Mouse (Mus musculus) MEL (cell line): Measurements from ENCODE around the gene Zkscan6. TPM values are rescaled to one million over a fixed set of nuclear protein-coding genes. Genes with fewer than 3 reads are reported as not detected.

Experiments
- DNase-seq: peaks from one replicate; pipeline ENCODE4 v3.0.0; 2011; ENCODE audit warnings: low read depth, low spot score
- H3K27ac ChIP-seq: 2 replicates; pipeline ENCODE4 v1.5.1; 2012; ENCODE audit warnings: low read depth, mild to moderate bottlenecking, control low read depth, low read length, moderate library complexity; ENCODE audit not compliant: control insufficient read depth
- H3K27me3 ChIP-seq, 2 experiments: fragments of 150-350 bp in 1 of 2; sonication (generic) in 1 of 2; 2 replicates each; pipeline ENCODE4 v1.6.1; 2012; ENCODE audit warnings: low read length in 2 of 2, mild to moderate bottlenecking in 2 of 2, improper control_type of control experiment in 1 of 2, moderate library complexity in 1 of 2; ENCODE audit not compliant: insufficient read depth in 2 of 2, control insufficient read depth in 1 of 2
- H3K36me3 ChIP-seq, 2 experiments: 2 replicates each; pipeline ENCODE4 v1.6.1; 2012 to 2014; ENCODE audit warnings: low read length in 2 of 2, improper control_type of control experiment in 1 of 2, inconsistent platforms in 1 of 2, mild to moderate bottlenecking in 1 of 2; ENCODE audit not compliant: insufficient read depth in 2 of 2, control insufficient read depth in 1 of 2
- H3K4me1 ChIP-seq, 2 experiments: fragments of 150-350 bp in 1 of 2; sonication (generic) in 1 of 2; 2 replicates each; pipeline ENCODE4 v1.6.1; 2012; ENCODE audit warnings: low read length in 2 of 2, improper control_type of control experiment in 1 of 2, mild to moderate bottlenecking in 1 of 2; ENCODE audit not compliant: insufficient read depth in 2 of 2, control insufficient read depth in 1 of 2
- H3K4me3 ChIP-seq, 2 experiments: fragments of 150-350 bp in 1 of 2; sonication (generic) in 1 of 2; 2 replicates each; pipeline ENCODE4 v1.5.1; 2012; ENCODE audit warnings: low read depth in 2 of 2, low read length in 2 of 2, mild to moderate bottlenecking in 2 of 2, moderate library complexity in 2 of 2, control low read depth in 1 of 2, improper control_type of control experiment in 1 of 2; ENCODE audit not compliant: control insufficient read depth in 1 of 2, insufficient read depth in 1 of 2
- H3K79me2 ChIP-seq: 2 replicates; pipeline ENCODE4 v1.6.1; 2012; ENCODE audit warnings: mild to moderate bottlenecking, low read length, moderate library complexity; ENCODE audit not compliant: control insufficient read depth, poor library complexity, insufficient read depth
- H3K9ac ChIP-seq: 2 replicates; pipeline ENCODE4 v1.6.1; 2012; ENCODE audit warnings: low read depth, mild to moderate bottlenecking, control low read depth, low read length, moderate library complexity; ENCODE audit not compliant: control insufficient read depth, poor library complexity, severe bottlenecking
- H3K9me3 ChIP-seq: fragments of 150-350 bp; sonication (generic); replicated peaks from 2 replicates; pipeline ENCODE4 v1.6.1; 2012; ENCODE audit warnings: mild to moderate bottlenecking, low read length, improper control_type of control experiment, moderate library complexity; ENCODE audit not compliant: insufficient read depth
- BHLHE40 ChIP-seq: IDR thresholded peaks from 2 replicates; pipeline ENCODE4 v1.6.1; 2012; ENCODE audit warnings: low read depth, mild to moderate bottlenecking, inconsistent platforms, low read length, improper control_type of control experiment, borderline replicate concordance
- CTCF ChIP-seq, 3 experiments: IDR thresholded peaks in 2 of 3; conservative IDR thresholded peaks in 1 of 3; 2 replicates each; pipeline ENCODE4 v1.5.1; 2011 to 2012; ENCODE audit warnings: low read length in 3 of 3, low read depth in 2 of 3, mild to moderate bottlenecking in 2 of 3, improper control_type of control experiment in 1 of 3, inconsistent platforms in 1 of 3, mixed read lengths in 1 of 3, moderate library complexity in 1 of 3; ENCODE audit not compliant: control insufficient read depth in 1 of 3, insufficient read depth in 1 of 3, poor library complexity in 1 of 3, severe bottlenecking in 1 of 3
- ELF1 ChIP-seq: IDR thresholded peaks from 2 replicates; pipeline ENCODE4 v1.6.1; 2014; ENCODE audit warnings: low read depth, mild to moderate bottlenecking, inconsistent platforms, low read length, improper control_type of control experiment, moderate library complexity
- EP300 ChIP-seq, 2 experiments: IDR thresholded peaks; 2 replicates each; pipeline ENCODE4 v1.6.1; 2011; ENCODE audit warnings: improper control_type of control experiment in 2 of 2, low read length in 2 of 2, low read depth in 1 of 2, mild to moderate bottlenecking in 1 of 2
- ETS1 ChIP-seq: IDR thresholded peaks from 2 replicates; pipeline ENCODE4 v1.6.1; 2012; ENCODE audit warnings: low read depth, mild to moderate bottlenecking, inconsistent platforms, low read length, improper control_type of control experiment, moderate library complexity
- GABPA ChIP-seq: IDR thresholded peaks from 2 replicates; pipeline ENCODE4 v1.6.1; 2012; ENCODE audit warnings: low read depth, mild to moderate bottlenecking, inconsistent platforms, low read length, improper control_type of control experiment, moderate library complexity
- GATA1 ChIP-seq: IDR thresholded peaks from 2 replicates; pipeline ENCODE4 v1.6.1; 2011; ENCODE audit warnings: low read depth, low read length, improper control_type of control experiment
- JUND ChIP-seq: IDR thresholded peaks from 2 replicates; pipeline ENCODE4 v1.6.1; 2011; ENCODE audit warnings: low read depth, mild to moderate bottlenecking, improper control_type of control experiment, low read length
- KAT2A ChIP-seq: conservative IDR thresholded peaks from 2 replicates; pipeline ENCODE4 v1.6.1; 2012; ENCODE audit warnings: low read depth, low read length, improper control_type of control experiment, inconsistent platforms
- MAFK ChIP-seq: IDR thresholded peaks from 2 replicates; pipeline ENCODE4 v1.6.1; 2011; ENCODE audit warnings: low read depth, mild to moderate bottlenecking, low read length, improper control_type of control experiment, borderline replicate concordance
- MAX ChIP-seq: IDR thresholded peaks from 2 replicates; pipeline ENCODE4 v1.6.1; 2011; ENCODE audit warnings: low read length, improper control_type of control experiment
- MEF2A ChIP-seq: IDR thresholded peaks from 2 replicates; pipeline ENCODE4 v1.6.1; 2014; ENCODE audit warnings: low read depth, mild to moderate bottlenecking, inconsistent platforms, low read length, improper control_type of control experiment; ENCODE audit not compliant: poor library complexity, insufficient replicate concordance, severe bottlenecking; ENCODE audit errors: extremely low read depth
- MXI1 ChIP-seq: IDR thresholded peaks from 2 replicates; pipeline ENCODE4 v1.6.1; 2011; ENCODE audit warnings: mild to moderate bottlenecking, low read depth, low read length, improper control_type of control experiment
- MYB ChIP-seq: IDR thresholded peaks from 2 replicates; pipeline ENCODE4 v1.6.1; 2011; ENCODE audit warnings: mild to moderate bottlenecking, low read depth, low read length, improper control_type of control experiment
- MYC ChIP-seq: IDR thresholded peaks from 2 replicates; pipeline ENCODE4 v1.6.1; 2011; ENCODE audit warnings: low read depth, mild to moderate bottlenecking, low read length, improper control_type of control experiment, moderate library complexity
- NELFE ChIP-seq: IDR thresholded peaks from 2 replicates; pipeline ENCODE4 v1.6.1; 2011; ENCODE audit warnings: low read depth, low read length, improper control_type of control experiment
- NRF1 ChIP-seq: IDR thresholded peaks from 2 replicates; pipeline ENCODE4 v1.6.1; 2014; ENCODE audit warnings: low read depth, mild to moderate bottlenecking, inconsistent platforms, low read length, improper control_type of control experiment, moderate library complexity; ENCODE audit not compliant: poor library complexity, insufficient read depth, severe bottlenecking
- POLR2AphosphoS2 ChIP-seq: IDR thresholded peaks from 2 replicates; pipeline ENCODE4 v1.6.1; 2011; ENCODE audit warnings: low read length, improper control_type of control experiment
- POLR2AphosphoS5 ChIP-seq: IDR thresholded peaks from 2 replicates; pipeline ENCODE4 v1.6.1; 2012; ENCODE audit warnings: low read depth, borderline replicate concordance, mild to moderate bottlenecking, inconsistent platforms, low read length, moderate library complexity, mixed read lengths
- RAD21 ChIP-seq: IDR thresholded peaks from 2 replicates; pipeline ENCODE4 v1.6.1; 2011; ENCODE audit warnings: mild to moderate bottlenecking, low read depth, low read length, improper control_type of control experiment
- RCOR1 ChIP-seq: IDR thresholded peaks from 2 replicates; pipeline ENCODE4 v1.6.1; 2012; ENCODE audit warnings: low read depth, mild to moderate bottlenecking, inconsistent platforms, low read length, improper control_type of control experiment
- SIN3A ChIP-seq: IDR thresholded peaks from 2 replicates; pipeline ENCODE4 v1.6.1; 2012; ENCODE audit warnings: low read length, improper control_type of control experiment, inconsistent platforms
- SMC3 ChIP-seq: IDR thresholded peaks from 2 replicates; pipeline ENCODE4 v1.6.1; 2011; ENCODE audit warnings: low read depth, low read length, improper control_type of control experiment
- TAL1 ChIP-seq: IDR thresholded peaks from 2 replicates; pipeline ENCODE4 v1.6.1; 2012; ENCODE audit warnings: mild to moderate bottlenecking, inconsistent platforms, low read length, moderate library complexity, mixed read lengths
- TBP ChIP-seq: IDR thresholded peaks from 2 replicates; pipeline ENCODE4 v1.8.0; 2011; ENCODE audit warnings: low read depth, low read length, improper control_type of control experiment
- ZC3H11A ChIP-seq: IDR thresholded peaks from 2 replicates; pipeline ENCODE4 v1.6.1; 2012; ENCODE audit warnings: low read depth, mild to moderate bottlenecking, inconsistent platforms, low read length, improper control_type of control experiment
- ZKSCAN1 ChIP-seq: IDR thresholded peaks from 2 replicates; pipeline ENCODE4 v1.6.1; 2012; ENCODE audit warnings: low read depth, mild to moderate bottlenecking, inconsistent platforms, low read length, improper control_type of control experiment, moderate library complexity
- ZMIZ1 ChIP-seq: IDR thresholded peaks from 2 replicates; pipeline ENCODE4 v1.6.1; 2012; ENCODE audit warnings: low read depth, mild to moderate bottlenecking, inconsistent platforms, low read length, improper control_type of control experiment, moderate library complexity
- polyA plus RNA-seq, 2 experiments: library from polyadenylated mRNA; stranded (reverse) in 1 of 2; unstranded in 1 of 2; fragments of >175 nt in 1 of 2; fragments of >200 nt in 1 of 2; gene quantifications; 2 replicates each; pipeline versions ENCODE4 v1.2.1 to v1.2.4; 2012; ENCODE audit warnings: low replicate concordance in 2 of 2, low read depth in 1 of 2; ENCODE audit not compliant: insufficient read length in 2 of 2, insufficient read depth in 1 of 2, missing spikeins in 1 of 2
- total RNA-seq: library from RNA; depleted of rRNA; stranded (reverse); fragments of 300-350 nt; gene quantifications from 2 replicates; pipeline ENCODE4 v1.2.3, GENCODE M21; 2012

The Zkscan6 gene
- total and polyA plus RNA-seq, 3 experiments: 12.0 to 18.1 TPM; not detected in 1

- Histone ChIP-seq H3K9me3 (no peaks in the 10 kb centered on the region), H3K36me3 (peaks cover 6 to 16% of the 10 kb centered on the region in 2 experiments), H3K4me3 (no peak overlapping the region), H3K9ac (no peak overlapping the region), H3K4me1 (peaks cover 2 to 4% of the 10 kb centered on the region in 2 experiments), H3K79me2 (peaks cover 12% of the 10 kb centered on the region)
- TF ChIP-seq TAL1 (no peak), ZMIZ1 (no peak), MEF2A (no peak), ZKSCAN1 (no peak), MYB (no peak), GATA1 (no peak), TBP (no peak), MAFK (no peak), POLR2AphosphoS5 (no peak), SMC3 (no peak), MXI1 (no peak), MYC (no peak), RCOR1 (no peak), MAX (no peak), ETS1 (no peak), RAD21 (no peak), ELF1 (no peak), KAT2A (no peak), NELFE (no peak)
- TF ChIP-seq, all 39 proteins: peak for 0
- no peak for DNase-seq
- no peak overlapping the region for H3K27ac ChIP-seq
- H3K27me3 ChIP-seq: no peaks in the 10 kb centered on the region
These were observed 7.4 kb downstream of the Zkscan6 start for GRCm38 (mm10) chr11:65814381-65814780.

- Histone ChIP-seq H3K27me3 (no peaks in the 10 kb centered on the region), H3K36me3 (peaks cover 0 to 18% of the 10 kb centered on the region in 2 experiments; a peak in 2 of 4 replicates), H3K27ac (no peak overlapping the region), H3K9ac (no peak overlapping the region), H3K4me1 (no peaks in the 10 kb centered on the region; a peak in 1 of 4 replicates), H3K79me2 (peaks cover 9% of the 10 kb centered on the region; the same call in 1 of the 2 replicates), H3K9me3 (no peaks in the 10 kb centered on the region), H3K4me3 (no peak overlapping the region)
- DNase-seq: no peak
- TF ChIP-seq BHLHE40: no peak
- TF ChIP-seq MXI1: no peak
- TF ChIP-seq JUND: no peak
- no peak for TF ChIP-seq NRF1
- TF ChIP-seq RAD21: no peak
- no peak for TF ChIP-seq GATA1
- no peak for TF ChIP-seq TAL1
- no peak for TF ChIP-seq GABPA
- no peak for TF ChIP-seq ZC3H11A
- no peak for TF ChIP-seq CTCF (IDR thresholded peaks at IDR 0.05 in 2 of 3, conservative IDR thresholded peaks at IDR 0.05 in 1 of 3; ENCODE audit: control insufficient read depth in 1 of 3, insufficient read depth in 1 of 3, low read depth in 2 of 3, low read length in 3 of 3, poor library complexity in 1 of 3, severe bottlenecking in 1 of 3)
- TF ChIP-seq EP300 (IDR thresholded peaks at IDR 0.05; ENCODE audit: low read depth in 1 of 2, low read length in 2 of 2): no peak
- TF ChIP-seq POLR2AphosphoS5: no peak
- no peak for TF ChIP-seq ELF1
- no peak for TF ChIP-seq MAX
- no peak for TF ChIP-seq RCOR1
- no peak for TF ChIP-seq SMC3
- TF ChIP-seq POLR2AphosphoS2: no peak
- TF ChIP-seq MYB: no peak
- no peak for TF ChIP-seq ETS1
- TF ChIP-seq SIN3A: no peak
These were observed 9.3 kb downstream of the Zkscan6 start for GRCm38 (mm10) chr11:65816237-65816636.
